Mouse (Mus musculus): ENCODE data around the gene Lyrm4. TPM values are rescaled to one million over a fixed set of nuclear protein-coding genes. Genes with fewer than 3 reads are reported as not detected.

Lyrm4 gene
- total and polyA plus RNA-seq, 3 experiments = 22.6 to 25.4 TPM; not detected in 1

DNA sequence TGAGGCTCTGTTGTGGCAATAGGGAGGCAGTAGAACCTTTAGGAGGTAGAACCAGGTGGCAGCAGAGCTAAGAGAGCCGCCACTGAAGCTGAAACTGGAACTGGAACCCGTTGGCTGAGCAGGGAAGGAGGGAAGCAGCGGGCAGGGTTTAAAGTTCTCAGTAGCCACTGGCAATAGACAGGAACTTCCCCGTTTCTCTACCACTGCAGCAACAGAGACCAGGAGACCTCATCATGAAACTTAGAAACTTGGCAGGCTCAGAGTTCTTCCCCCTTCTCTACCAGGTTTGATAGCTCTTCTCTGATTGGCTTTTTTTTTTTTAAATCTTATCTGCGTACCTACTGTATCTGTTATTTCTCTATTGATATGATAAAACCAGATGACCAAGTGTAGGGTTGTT is 176.4 kb downstream of the Lyrm4 start:
- Histone ChIP-seq H3K4me1 (ENCODE audit: control insufficient read depth in 1 of 2, insufficient read depth in 2 of 2, low read length in 2 of 2) (no peaks in the 10 kb centered on the region; a peak in 2 of 4 replicates), H3K27me3 (ENCODE audit: control insufficient read depth in 1 of 2, insufficient read depth in 2 of 2, low read length in 2 of 2) (no peaks in the 10 kb centered on the region; a peak in 1 of 4 replicates), H3K27ac (ENCODE audit: control insufficient read depth, low read depth, low read length) (no peak overlapping the region), H3K9ac (ENCODE audit: control insufficient read depth, low read depth, low read length, poor library complexity, severe bottlenecking) (no peak overlapping the region), H3K9me3 (replicated peaks; ENCODE audit: insufficient read depth, low read length) (no peaks in the 10 kb centered on the region), H3K4me3 (ENCODE audit: control insufficient read depth in 1 of 2, insufficient read depth in 1 of 2, low read depth in 2 of 2, low read length in 2 of 2) (no peak overlapping the region), H3K36me3 (ENCODE audit: control insufficient read depth in 1 of 2, insufficient read depth in 2 of 2, low read length in 2 of 2) (peaks cover 0 to 2% of the 10 kb centered on the region in 2 experiments; a peak in 1 of 4 replicates), H3K79me2 (ENCODE audit: control insufficient read depth, insufficient read depth, low read length, poor library complexity) (no peaks in the 10 kb centered on the region)
- DNase-seq (ENCODE audit: low read depth, low spot score) = peak; percentile 61
- TF ChIP-seq GATA1 (IDR thresholded peaks at IDR 0.05; ENCODE audit: low read depth, low read length) (peak; percentile 30; the same call in 1 of the 2 replicates), SMC3 (IDR thresholded peaks at IDR 0.05; ENCODE audit: low read depth, low read length) (no peak), ZNF384 (IDR thresholded peaks at IDR 0.05; ENCODE audit: low read depth, low read length) (peak; percentile 60), MAFK (IDR thresholded peaks at IDR 0.05; ENCODE audit: borderline replicate concordance, low read depth, low read length) (no peak), USF1 (IDR thresholded peaks at IDR 0.05; ENCODE audit: low read depth, low read length) (no peak), KAT2A (conservative IDR thresholded peaks at IDR 0.05; ENCODE audit: low read depth, low read length) (no peak)

GRCm38 (mm10) chr13:35939871-35940665 is 177.3 kb downstream of the Lyrm4 start:
- no peak overlapping the region for H3K4me3 ChIP-seq (ENCODE audit: control insufficient read depth in 1 of 2, insufficient read depth in 1 of 2, low read depth in 2 of 2, low read length in 2 of 2)
- H3K27ac ChIP-seq (ENCODE audit: control insufficient read depth, low read depth, low read length) = no peak overlapping the region
- TF ChIP-seq ZKSCAN1 (IDR thresholded peaks at IDR 0.05; ENCODE audit: low read depth, low read length) (no peak), ZNF384 (IDR thresholded peaks at IDR 0.05; ENCODE audit: low read depth, low read length) (peak; percentile 43; the same call in 1 of the 2 replicates)
- peaks cover 0 to 2% of the 10 kb centered on the region in 2 experiments; a peak in 1 of 4 replicates for H3K36me3 ChIP-seq (ENCODE audit: control insufficient read depth in 1 of 2, insufficient read depth in 2 of 2, low read length in 2 of 2)
- no peak for DNase-seq (ENCODE audit: low read depth, low spot score)
- H3K4me1 ChIP-seq (ENCODE audit: control insufficient read depth in 1 of 2, insufficient read depth in 2 of 2, low read length in 2 of 2) = no peaks in the 10 kb centered on the region; a peak in 2 of 4 replicates
- H3K79me2 ChIP-seq (ENCODE audit: control insufficient read depth, insufficient read depth, low read length, poor library complexity) = no peaks in the 10 kb centered on the region
- no peak overlapping the region for H3K9ac ChIP-seq (ENCODE audit: control insufficient read depth, low read depth, low read length, poor library complexity, severe bottlenecking)
- H3K9me3 ChIP-seq (replicated peaks; ENCODE audit: insufficient read depth, low read length) = no peaks in the 10 kb centered on the region
- no peaks in the 10 kb centered on the region; a peak in 1 of 4 replicates for H3K27me3 ChIP-seq (ENCODE audit: control insufficient read depth in 1 of 2, insufficient read depth in 2 of 2, low read length in 2 of 2)

DNA sequence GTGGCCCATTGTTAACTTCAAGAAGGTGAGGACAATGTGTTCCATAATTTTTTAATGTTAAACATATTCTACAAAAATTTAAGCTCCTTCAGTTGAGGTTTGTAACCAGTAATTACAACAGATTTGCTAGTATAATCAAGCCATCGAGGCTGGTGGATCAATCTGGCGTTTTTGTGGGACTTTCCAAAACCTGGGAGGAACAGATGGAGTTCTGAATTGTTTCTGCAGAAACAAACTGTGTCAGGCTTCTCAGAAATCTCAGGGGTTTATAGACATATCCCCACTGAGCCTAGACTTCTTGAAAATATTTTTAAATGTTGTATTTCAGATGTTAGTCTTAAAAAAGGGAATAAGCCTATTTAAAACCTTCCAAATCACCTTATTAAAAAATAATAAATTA is 179.3 kb downstream of the Lyrm4 start:
- H3K79me2 ChIP-seq (ENCODE audit: control insufficient read depth, insufficient read depth, low read length, poor library complexity) = no peaks in the 10 kb centered on the region
- no peak overlapping the region for H3K4me3 ChIP-seq (ENCODE audit: control insufficient read depth in 1 of 2, insufficient read depth in 1 of 2, low read depth in 2 of 2, low read length in 2 of 2)
- H3K36me3 ChIP-seq (ENCODE audit: control insufficient read depth in 1 of 2, insufficient read depth in 2 of 2, low read length in 2 of 2) = peaks cover 0 to 2% of the 10 kb centered on the region in 2 experiments; a peak in 1 of 4 replicates
- no peak overlapping the region for H3K27ac ChIP-seq (ENCODE audit: control insufficient read depth, low read depth, low read length)
- no peaks in the 10 kb centered on the region for H3K9me3 ChIP-seq (replicated peaks; ENCODE audit: insufficient read depth, low read length)
- no peak overlapping the region for H3K9ac ChIP-seq (ENCODE audit: control insufficient read depth, low read depth, low read length, poor library complexity, severe bottlenecking)
- no peaks in the 10 kb centered on the region; a peak in 2 of 4 replicates for H3K4me1 ChIP-seq (ENCODE audit: control insufficient read depth in 1 of 2, insufficient read depth in 2 of 2, low read length in 2 of 2)
- TF ChIP-seq BHLHE40 (IDR thresholded peaks at IDR 0.05; ENCODE audit: borderline replicate concordance, low read depth, low read length) (no peak), ZC3H11A (IDR thresholded peaks at IDR 0.05; ENCODE audit: low read depth, low read length) (no peak), MXI1 (IDR thresholded peaks at IDR 0.05; ENCODE audit: low read depth, low read length) (no peak), ELF1 (IDR thresholded peaks at IDR 0.05; ENCODE audit: low read depth, low read length) (no peak), TBP (IDR thresholded peaks at IDR 0.05; ENCODE audit: low read depth, low read length) (no peak), POLR2A (IDR thresholded peaks at IDR 0.05; ENCODE audit: control insufficient read depth in 1 of 2, insufficient read depth in 1 of 2, low read depth in 1 of 2, low read length in 2 of 2, poor library complexity in 1 of 2) (no peak), NRF1 (IDR thresholded peaks at IDR 0.05; ENCODE audit: insufficient read depth, low read depth, low read length, poor library complexity, severe bottlenecking) (no peak), KAT2A (conservative IDR thresholded peaks at IDR 0.05; ENCODE audit: low read depth, low read length) (no peak), ZKSCAN1 (IDR thresholded peaks at IDR 0.05; ENCODE audit: low read depth, low read length) (no peak), SIN3A (IDR thresholded peaks at IDR 0.05; ENCODE audit: low read length) (no peak), RAD21 (IDR thresholded peaks at IDR 0.05; ENCODE audit: low read depth, low read length) (no peak), POLR2AphosphoS5 (IDR thresholded peaks at IDR 0.05; ENCODE audit: borderline replicate concordance, low read depth, low read length) (no peak), UBTF (IDR thresholded peaks at IDR 0.05; ENCODE audit: borderline replicate concordance, insufficient read depth, low read depth, low read length) (no peak), MAX (IDR thresholded peaks at IDR 0.05; ENCODE audit: low read length) (no peak), USF1 (IDR thresholded peaks at IDR 0.05; ENCODE audit: low read depth, low read length) (no peak), POLR2AphosphoS2 (IDR thresholded peaks at IDR 0.05; ENCODE audit: low read length) (no peak), MEF2A (IDR thresholded peaks at IDR 0.05; ENCODE audit: extremely low read depth, insufficient replicate concordance, low read depth, low read length, poor library complexity, severe bottlenecking) (no peak)
- H3K27me3 ChIP-seq (ENCODE audit: control insufficient read depth in 1 of 2, insufficient read depth in 2 of 2, low read length in 2 of 2) = no peaks in the 10 kb centered on the region; a peak in 1 of 4 replicates
- no peak for DNase-seq (ENCODE audit: low read depth, low spot score)
